Mouse (Mus musculus) cerebellum, adult 8-10 months (tissue): ENCODE data around the gene Scrn3.

Source experiments
- DNase-seq: peaks from one replicate; pipeline ENCODE4 v3.0.0; 2022

The Scrn3 gene

DNA sequence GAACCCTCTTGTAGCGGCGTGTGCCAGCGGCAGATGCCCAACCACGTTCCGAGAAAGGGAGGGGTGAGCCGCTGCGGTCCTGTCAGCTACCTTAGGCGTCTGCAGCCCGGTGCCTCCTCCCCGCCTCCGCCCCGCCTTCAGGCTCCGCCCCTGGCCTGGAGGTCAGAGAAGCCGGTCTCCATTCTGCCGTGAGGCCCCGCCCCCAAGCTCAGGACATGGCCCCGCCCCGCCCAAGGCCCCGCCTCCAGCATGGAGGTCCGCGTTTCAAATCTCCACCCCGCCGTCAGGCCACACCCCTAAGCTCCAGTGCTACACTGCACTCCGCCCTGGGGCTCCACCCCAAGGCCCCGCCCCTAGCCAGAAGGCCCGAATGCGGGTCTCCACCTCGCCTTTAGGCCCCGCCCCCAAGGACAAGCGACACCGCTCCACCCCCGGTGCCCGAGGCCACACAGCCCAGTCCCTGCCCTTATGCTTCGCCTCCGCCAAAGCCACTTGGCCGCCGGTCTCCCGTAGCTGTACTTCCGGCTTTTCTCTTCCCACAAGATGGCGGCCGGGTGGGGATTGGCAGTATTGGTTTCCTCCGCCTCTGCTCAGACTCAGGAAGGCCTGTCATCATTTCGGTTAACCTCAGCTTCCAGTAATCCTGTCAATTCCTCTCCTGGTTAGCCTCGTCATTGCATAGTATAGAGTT lies 74.1 kb downstream of the Scrn3 start, which contains the start of gene Gpr155:
TSS of gene Gpr155 (minus strand) at position 217 of the 691 bp plus-strand sequence.
- peak; percentile 100 for DNase-seq
